Mouse (Mus musculus): ENCODE data around the gene 4930544D05Rik. TPM values are rescaled to one million over a fixed set of nuclear protein-coding genes. Genes with fewer than 3 reads are reported as not detected.

The 4930544D05Rik gene
- polyA plus RNA-seq, 1 experiment: not detected

GRCm38 (mm10) chr11:70654923-70655570 is 39.4 kb downstream of the 4930544D05Rik start:
- peak; percentile 88 for DNase-seq
- Histone ChIP-seq H3K27me3 (ENCODE audit: control insufficient read depth, insufficient read depth, low read length) (no peaks in the 10 kb centered on the region), H3K4me1 (ENCODE audit: control insufficient read depth, insufficient read depth, low read length) (peaks cover 9% of the 10 kb centered on the region), H3K27ac (ENCODE audit: insufficient read depth, low read length) (peak overlapping the region; percentile 70), H3K4me3 (replicated peaks; ENCODE audit: insufficient read depth, low read depth, low read length) (peak overlapping the region; percentile 99)
- WGBS: under 1% methylated on average over 48 of the region's 48 CpGs
- TF ChIP-seq POLR2A (IDR thresholded peaks at IDR 0.05; ENCODE audit: borderline replicate concordance, insufficient read depth, low read length): peak; percentile 66; the same call in 1 of the 2 replicates
- no peak for TF ChIP-seq CTCF (IDR thresholded peaks at IDR 0.05; ENCODE audit: borderline replicate concordance, insufficient read depth, low read depth, low read length)

DNA sequence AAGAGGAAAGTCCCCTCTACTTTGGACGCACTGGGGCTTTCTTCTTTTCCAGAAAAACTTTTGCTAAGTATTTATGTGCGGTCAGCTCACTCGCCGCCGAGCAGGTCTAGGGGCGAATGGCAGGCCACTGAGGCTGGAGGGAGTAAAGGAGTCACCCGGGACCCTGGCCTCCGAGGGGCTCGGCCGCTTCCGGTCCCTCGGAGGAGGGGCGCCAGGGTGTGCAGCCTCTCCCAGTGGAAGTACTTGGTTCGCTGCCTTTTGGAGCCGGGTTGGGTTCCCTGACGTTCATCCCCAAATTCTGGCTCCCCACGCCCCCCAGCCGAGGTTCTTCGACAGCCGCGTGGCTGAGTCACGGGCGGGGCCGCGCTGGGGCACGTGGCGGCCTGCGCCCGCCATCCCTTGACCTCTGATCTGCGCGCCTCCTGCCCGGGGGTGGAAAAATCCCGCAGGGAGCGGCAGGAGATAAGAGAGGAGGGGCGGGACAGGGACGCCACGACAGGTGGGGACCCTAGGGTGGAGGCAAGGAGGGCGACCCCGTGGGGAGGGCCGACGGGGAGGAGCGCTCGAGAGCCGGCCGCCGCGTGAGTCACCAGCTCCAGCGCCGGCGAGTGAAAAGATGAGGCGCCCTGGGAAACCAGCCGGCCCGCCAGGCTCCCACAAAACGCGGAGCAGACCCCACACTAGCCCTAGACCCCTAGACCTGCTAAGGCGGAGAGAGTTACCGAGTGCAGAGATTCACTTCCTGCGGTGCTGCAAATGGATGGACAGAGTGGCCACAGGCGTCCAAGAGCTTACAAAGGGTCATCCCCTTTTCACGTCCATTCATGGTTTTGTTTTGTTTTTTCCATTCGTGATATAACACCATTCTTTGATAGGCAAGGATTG is 40.2 kb downstream of the 4930544D05Rik start:
- TF ChIP-seq CTCF (IDR thresholded peaks at IDR 0.05; ENCODE audit: borderline replicate concordance, insufficient read depth, low read depth, low read length): no peak
- TF ChIP-seq POLR2A (IDR thresholded peaks at IDR 0.05; ENCODE audit: borderline replicate concordance, insufficient read depth, low read length): no peak

GRCm38 (mm10) chr11:70656456-70656927 is 40.8 kb downstream of the 4930544D05Rik start:
- peak in 1 of 2 experiments; percentile 42 for DNase-seq
- no peaks in the 10 kb centered on the region for H3K27me3 ChIP-seq (ENCODE audit: control insufficient read depth, insufficient read depth, low read length)
- 19% methylated on average over 16 of the region's 16 CpGs for WGBS
- H3K4me3 ChIP-seq (replicated peaks; ENCODE audit: insufficient read depth, low read depth, low read length): peak overlapping the region; percentile 99
- H3K4me1 ChIP-seq (ENCODE audit: control insufficient read depth, insufficient read depth, low read length): peaks cover 9% of the 10 kb centered on the region
- no peak overlapping the region for H3K27ac ChIP-seq (ENCODE audit: insufficient read depth, low read length)
- no peak for TF ChIP-seq CTCF (IDR thresholded peaks at IDR 0.05; ENCODE audit: borderline replicate concordance, insufficient read depth, low read depth, low read length)
- no peak for TF ChIP-seq POLR2A (IDR thresholded peaks at IDR 0.05; ENCODE audit: borderline replicate concordance, insufficient read depth, low read length)

More for the DNA sequence above, 40.2 kb downstream of the 4930544D05Rik start:
- 1% methylated on average over 61 of the region's 61 CpGs for WGBS
- Histone ChIP-seq H3K4me1 (ENCODE audit: control insufficient read depth, insufficient read depth, low read length) (peaks cover 9% of the 10 kb centered on the region), H3K27ac (ENCODE audit: insufficient read depth, low read length) (peak overlapping the region; percentile 70; the same call in 1 of the 2 replicates), H3K4me3 (replicated peaks; ENCODE audit: insufficient read depth, low read depth, low read length) (peak overlapping the region; percentile 99), H3K27me3 (ENCODE audit: control insufficient read depth, insufficient read depth, low read length) (no peaks in the 10 kb centered on the region)
- peak in 1 of 2 experiments; percentile 54 for DNase-seq

- 48% methylated on average over 3 of the region's 3 CpGs for WGBS
- no peak for TF ChIP-seq POLR2A (IDR thresholded peaks at IDR 0.05; ENCODE audit: borderline replicate concordance, insufficient read depth, low read length)
- no peak for TF ChIP-seq CTCF (IDR thresholded peaks at IDR 0.05; ENCODE audit: borderline replicate concordance, insufficient read depth, low read depth, low read length)
- H3K27me3 ChIP-seq (ENCODE audit: control insufficient read depth, insufficient read depth, low read length): no peaks in the 10 kb centered on the region
- peak in 1 of 2 experiments; percentile 23 for DNase-seq
- H3K4me1 ChIP-seq (ENCODE audit: control insufficient read depth, insufficient read depth, low read length): peaks cover 9% of the 10 kb centered on the region
- H3K4me3 ChIP-seq (replicated peaks; ENCODE audit: insufficient read depth, low read depth, low read length): peak within 1 kb of the TSS; percentile 99
- no peak within 1 kb of the TSS for H3K27ac ChIP-seq (ENCODE audit: insufficient read depth, low read length)
Measured at GRCm38 (mm10) chr11:70656964-70657363, 41.3 kb downstream of the 4930544D05Rik start, which contains the start of gene Eno3. Gene Eno3, plus strand, starts transcription at chr11:70657202.

GRCm38 (mm10) chr11:70657573-70657972 is 41.9 kb downstream of the 4930544D05Rik start:
- H3K27me3 ChIP-seq (ENCODE audit: control insufficient read depth, insufficient read depth, low read length): no peaks in the 10 kb centered on the region
- WGBS: 39% methylated on average over 6 of the region's 6 CpGs
- no peak overlapping the region for H3K4me3 ChIP-seq (replicated peaks; ENCODE audit: insufficient read depth, low read depth, low read length)
- H3K4me1 ChIP-seq (ENCODE audit: control insufficient read depth, insufficient read depth, low read length): peaks cover 9% of the 10 kb centered on the region
- no peak for DNase-seq
- no peak overlapping the region for H3K27ac ChIP-seq (ENCODE audit: insufficient read depth, low read length)
- TF ChIP-seq CTCF (IDR thresholded peaks at IDR 0.05; ENCODE audit: borderline replicate concordance, insufficient read depth, low read depth, low read length): no peak
- TF ChIP-seq POLR2A (IDR thresholded peaks at IDR 0.05; ENCODE audit: borderline replicate concordance, insufficient read depth, low read length): no peak

DNA sequence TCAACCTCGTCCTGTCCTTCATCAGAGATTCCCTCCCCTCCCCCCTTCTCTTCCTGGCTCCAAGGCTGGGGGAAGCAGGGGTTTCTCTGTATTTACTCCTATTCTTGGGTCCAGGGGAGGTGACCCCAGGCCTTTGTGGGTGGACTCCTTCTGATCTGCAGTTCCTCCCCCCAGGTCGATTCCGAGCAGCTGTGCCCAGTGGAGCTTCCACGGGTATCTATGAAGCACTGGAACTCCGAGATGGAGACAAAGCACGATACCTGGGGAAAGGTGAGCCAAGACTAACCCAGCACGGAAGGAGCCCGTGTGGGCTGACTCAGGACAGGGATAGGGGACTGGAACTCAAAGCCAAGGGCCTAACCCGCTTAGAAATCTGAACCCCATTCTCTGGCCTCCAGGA is 42.3 kb downstream of the 4930544D05Rik start:
- H3K27me3 ChIP-seq (ENCODE audit: control insufficient read depth, insufficient read depth, low read length): no peaks in the 10 kb centered on the region
- no peak for TF ChIP-seq POLR2A (IDR thresholded peaks at IDR 0.05; ENCODE audit: borderline replicate concordance, insufficient read depth, low read length)
- no peak for TF ChIP-seq CTCF (IDR thresholded peaks at IDR 0.05; ENCODE audit: borderline replicate concordance, insufficient read depth, low read depth, low read length)
- H3K4me3 ChIP-seq (replicated peaks; ENCODE audit: insufficient read depth, low read depth, low read length): no peak overlapping the region
- 61% methylated on average over 9 of the region's 9 CpGs for WGBS
- no peak for DNase-seq
- peaks cover 6% of the 10 kb centered on the region for H3K4me1 ChIP-seq (ENCODE audit: control insufficient read depth, insufficient read depth, low read length)
- no peak overlapping the region for H3K27ac ChIP-seq (ENCODE audit: insufficient read depth, low read length)

DNA sequence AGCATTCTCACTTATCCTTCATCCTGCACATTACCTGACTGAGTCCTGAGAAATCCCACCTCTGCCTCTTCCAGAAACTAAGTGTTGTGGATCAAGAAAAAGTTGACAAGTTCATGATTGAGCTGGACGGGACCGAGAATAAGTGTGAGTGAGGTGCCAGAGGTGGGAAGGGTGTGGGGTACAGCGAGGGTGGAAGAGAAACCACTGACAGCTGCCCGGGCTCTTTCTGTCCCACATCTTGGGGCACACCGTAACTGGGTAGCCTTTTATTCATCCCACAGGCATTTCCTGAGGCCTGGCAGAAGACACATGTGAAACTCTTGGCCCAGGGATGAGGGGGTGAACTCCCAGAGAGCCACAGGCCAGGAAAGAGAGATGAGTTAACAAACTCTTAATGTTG is 42.9 kb downstream of the 4930544D05Rik start:
- Histone ChIP-seq H3K4me3 (replicated peaks; ENCODE audit: insufficient read depth, low read depth, low read length) (no peak overlapping the region), H3K4me1 (ENCODE audit: control insufficient read depth, insufficient read depth, low read length) (peaks cover 6% of the 10 kb centered on the region), H3K27ac (ENCODE audit: insufficient read depth, low read length) (no peak overlapping the region), H3K27me3 (ENCODE audit: control insufficient read depth, insufficient read depth, low read length) (no peaks in the 10 kb centered on the region)
- no peak for DNase-seq
- 89% methylated on average over 5 of the region's 5 CpGs for WGBS
- TF ChIP-seq POLR2A (IDR thresholded peaks at IDR 0.05; ENCODE audit: borderline replicate concordance, insufficient read depth, low read length) (no peak), CTCF (IDR thresholded peaks at IDR 0.05; ENCODE audit: borderline replicate concordance, insufficient read depth, low read depth, low read length) (no peak)
